Mouse (Mus musculus): ENCODE data around the gene Epha10.

DNA sequence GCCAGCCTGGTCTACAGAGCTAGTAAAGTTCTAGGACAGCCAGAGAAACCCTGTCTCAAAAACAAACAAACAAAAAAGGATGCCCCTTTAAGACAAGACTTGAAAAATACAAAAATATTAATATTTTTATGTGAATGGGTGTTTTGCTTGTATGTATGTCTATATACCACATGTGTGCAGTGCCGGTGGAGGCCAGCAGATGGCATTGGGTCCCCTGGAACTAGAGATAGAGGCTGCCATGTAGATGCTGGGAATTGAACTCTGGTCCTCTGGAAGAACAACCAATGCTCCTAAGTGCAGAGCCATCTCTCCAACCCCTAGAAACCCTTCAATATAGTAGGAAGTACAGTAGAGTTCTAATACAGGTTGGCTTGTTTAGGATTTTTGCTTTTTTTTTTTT, 39.7 kb upstream of the Epha10 start:
- TF ChIP-seq POLR2A (IDR thresholded peaks at IDR 0.05; ENCODE audit: insufficient read depth, low read depth, low read length) (no peak), EP300 (IDR thresholded peaks at IDR 0.05; ENCODE audit: insufficient read depth, low read depth, low read length) (no peak), CTCF (IDR thresholded peaks at IDR 0.05) (peak; percentile 31)
